Comparison of ENCODE assay signal across 8 mouse cellular contexts in genomic region chr6:87614794-87615695, GRCm38 (mm10). TPM values are rescaled to one million over a fixed set of nuclear protein-coding genes. Genes with fewer than 3 reads are reported as not detected.
DNase-seq lines count a peak whose midpoint lies in the region; ATAC-seq lines count a peak whose summit lies in the region.
"Had no signal": no experiment of that assay in that cellular context is flagged by ENCODE, and none has a peak within 500 bp of the region (broad histone marks: within the 10 kb centered on the region; RNA-seq: fewer than 3 reads in every experiment).

No protein-coding gene starts in this region.

- peak; percentile 35 for DNase-seq in midbrain, embryonic 10.5 days (ENCODE audit: low spot score)
- DNase-seq in R1 (ENCODE audit: low read depth, low spot score): peak; percentile 77
- DNase-seq in cerebellum, postnatal 4 days (ENCODE audit: low spot score in 2 of 2): peak; percentile 39 to 69
- DNase-seq in gastrocnemius, postnatal 4 days (ENCODE audit: low spot score in 2 of 2): peak; percentile 33 to 44
- peak; percentile 83 for DNase-seq in lung, postnatal 10 days
- peak; percentile 85 for DNase-seq in testis, postnatal 10 days (ENCODE audit: low spot score)

- no peaks in the 10 kb centered on the region for H3K9me3 ChIP-seq in midbrain, embryonic 10.5 days (replicated peaks)
- no peaks in the 10 kb centered on the region for H3K9me3 ChIP-seq in midbrain, embryonic 16.5 days (replicated peaks; ENCODE audit: control insufficient read depth, low read length, poor library complexity, severe bottlenecking)

- no peak overlapping the region for H3K27ac ChIP-seq in midbrain, embryonic 10.5 days (replicated peaks)
- H3K27ac ChIP-seq in midbrain, embryonic 16.5 days (ENCODE audit: low read length): no peak overlapping the region

- no peak overlapping the region for H3K9ac ChIP-seq in midbrain, embryonic 16.5 days (ENCODE audit: low read depth, low read length)

- H3K27me3 ChIP-seq in midbrain, embryonic 10.5 days (ENCODE audit: low read depth, poor library complexity, severe bottlenecking): no peaks in the 10 kb centered on the region
- H3K27me3 ChIP-seq in midbrain, embryonic 16.5 days (ENCODE audit: control insufficient read depth, insufficient read depth, low read depth, low read length): no peaks in the 10 kb centered on the region

- no peak for ATAC-seq in midbrain, embryonic 16.5 days

- H3K4me1 ChIP-seq in midbrain, embryonic 10.5 days: peaks cover 2% of the 10 kb centered on the region; the same call in 1 of the 2 replicates
- no peaks in the 10 kb centered on the region for H3K4me1 ChIP-seq in midbrain, embryonic 16.5 days (ENCODE audit: control insufficient read depth, insufficient read depth, low read length)

- H3K4me2 ChIP-seq in midbrain, embryonic 16.5 days (ENCODE audit: low read length): no peak overlapping the region; the same call in 1 of the 2 replicates

- no peaks in the 10 kb centered on the region for H3K36me3 ChIP-seq in midbrain, embryonic 10.5 days
- no peaks in the 10 kb centered on the region for H3K36me3 ChIP-seq in midbrain, embryonic 16.5 days (ENCODE audit: control insufficient read depth, insufficient read depth, low read length)

- no peak overlapping the region for H3K4me3 ChIP-seq in midbrain, embryonic 10.5 days
- no peak overlapping the region for H3K4me3 ChIP-seq in midbrain, embryonic 16.5 days (ENCODE audit: low read depth, low read length)
- H3K4me3 ChIP-seq: myocyte had no signal

- WGBS in midbrain, embryonic 10.5 days: 70% methylated on average over 11 of the region's 11 CpGs
- WGBS in midbrain, embryonic 16.5 days: 66% methylated on average over 11 of the region's 11 CpGs

RNA-seq across cellular contexts. Expression of gene Prokr1, which starts 24.5 kb away (rescaled TPM):
- polyA plus RNA-seq in midbrain, embryonic 10.5 days (2016; fragmentation: Nextera tagmentation; extraction: Ambion mirVana): 3.1 and 3.4 TPM in 2 replicates
- 1.6 and 2.8 TPM in 2 replicates for polyA plus RNA-seq in midbrain, embryonic 16.5 days (2015; fragmentation: Nextera tagmentation; extraction: Ambion mirVana)
- total RNA-seq in gastrocnemius, postnatal 4 days (2021): 1 to 10 TPM; 7.9 to 9.3 TPM

RNA-seq across cellular contexts. Expression of gene Aplf, which starts 56.9 kb away (rescaled TPM):
- polyA plus RNA-seq in midbrain, embryonic 10.5 days (2016; fragmentation: Nextera tagmentation; extraction: Ambion mirVana): 13.2 and 13.8 TPM in 2 replicates
- 7.1 and 7.7 TPM in 2 replicates for polyA plus RNA-seq in midbrain, embryonic 16.5 days (2015; fragmentation: Nextera tagmentation; extraction: Ambion mirVana)
- 1 to 10 TPM; 5.2 to 6.0 TPM for total RNA-seq in gastrocnemius, postnatal 4 days (2021)

Comparison
In these comparisons a context has a peak if more than half of its experiments do, and no peak if none do; other contexts are left out.
1. DNase-seq: peak in every context shown above with its lines; median percentile 85 in testis, postnatal 10 days; 83 in lung, postnatal 10 days; 77 in R1; 54 in cerebellum, postnatal 4 days; 38 in gastrocnemius, postnatal 4 days; 35 in midbrain, embryonic 10.5 days.